Mouse (Mus musculus) liver, postnatal 0 days (tissue): ENCODE results near the gene Pear1. TPM values are rescaled to one million over a fixed set of nuclear protein-coding genes. Genes with fewer than 3 reads are reported as not detected.

Experiments used
- ATAC-seq: fragments of 200-750 bp; cut with Nextera tagmentation; 2 replicates; pipeline ENCODE4 v1.8.0; 2017; ENCODE audit warnings: mild to moderate bottlenecking, moderate library complexity
- DNase-seq: peaks from one replicate; pipeline ENCODE4 v3.0.0-alpha.2; 2016
- H3K27ac ChIP-seq: fragments of 300-500 bp; sonication (generic); 2 replicates; pipeline ENCODE4 v1.5.1; 2014; ENCODE audit warnings: antibody characterized with exemption, moderate library complexity, mild to moderate bottlenecking, low read depth
- H3K27me3 ChIP-seq: fragments of 300-500 bp; sonication (generic); 2 replicates; pipeline ENCODE4 v1.6.1; 2014; ENCODE audit warnings: low read length, control low read depth, mixed read lengths; ENCODE audit not compliant: insufficient read depth
- H3K36me3 ChIP-seq: fragments of 300-500 bp; sonication (generic); replicated peaks from 2 replicates; pipeline ENCODE4 v1.6.1; 2014; ENCODE audit warnings: mild to moderate bottlenecking, control low read depth, low read length, moderate library complexity, mixed read lengths; ENCODE audit not compliant: insufficient read depth
- H3K4me1 ChIP-seq: fragments of 300-500 bp; sonication (generic); 2 replicates; pipeline ENCODE4 v1.6.1; 2014; ENCODE audit warnings: antibody characterized with exemption, mild to moderate bottlenecking, control low read depth; ENCODE audit not compliant: insufficient read depth
- H3K4me2 ChIP-seq: fragments of 300-500 bp; sonication (generic); 2 replicates; pipeline ENCODE4 v1.6.1; 2014; ENCODE audit warnings: low read depth, mild to moderate bottlenecking, low read length, moderate library complexity, mixed read lengths
- H3K4me3 ChIP-seq: fragments of 300-500 bp; sonication (generic); 2 replicates; pipeline ENCODE4 v1.5.1; 2014; ENCODE audit warnings: low read depth, low read length
- H3K9ac ChIP-seq: fragments of 300-500 bp; sonication (generic); replicated peaks from 2 replicates; pipeline ENCODE4 v1.6.1; 2014; ENCODE audit warnings: mild to moderate bottlenecking, moderate library complexity
- H3K9me3 ChIP-seq: fragments of 300-500 bp; sonication (generic); 2 replicates; pipeline ENCODE4 v1.6.1; 2016; ENCODE audit warnings: mild to moderate bottlenecking, control low read depth, low read length, mixed read lengths
- CTCF ChIP-seq: sonication (generic); IDR thresholded peaks from 2 replicates; pipeline ENCODE4 v1.5.1; 2016; ENCODE audit warnings: antibody characterized with exemption, low read depth
- EP300 ChIP-seq: IDR thresholded peaks from 2 replicates; pipeline ENCODE4 v1.6.1; 2016; ENCODE audit warnings: antibody characterized with exemption, low read depth, mild to moderate bottlenecking
- WGBS: fragments of 180-500 bp; shearing (Covaris S2); extraction: QIAGEN DNeasy Blood & Tissue Kit; methylation state at CpG from one replicate; pipeline ENCODE4 v1.1.7; 2014; ENCODE audit not compliant: insufficient replicate concordance; 5-methylcytosine and 5-hydroxymethylcytosine counted together
- polyA plus RNA-seq: library from polyadenylated mRNA; unstranded; fragments of >200 nt; fragmentation: Nextera tagmentation; extraction: Ambion mirVana; gene quantifications from 2 replicates; pipeline ENCODE4 v1.2.1, GENCODE M21; 2015

Pear1 gene
- polyA plus RNA-seq, 1 experiment from 2014 or later, result 5.1 TPM

- Histone ChIP-seq H3K36me3 (no peaks in the 10 kb centered on the region), H3K9me3 (no peaks in the 10 kb centered on the region), H3K9ac (peak overlapping the region; percentile 26; the same call in 1 of the 2 replicates), H3K4me2 (peak overlapping the region; percentile 49), H3K4me3 (0 out of 2 replicates have a peak overlapping the region, but pooled peaks have one; percentile 3), H3K27me3 (no peaks in the 10 kb centered on the region), H3K4me1 (peaks cover 19% of the 10 kb centered on the region), H3K27ac (peak overlapping the region; percentile 75)
- peak; percentile 63 for ATAC-seq
- TF ChIP-seq EP300, result no peak
- TF ChIP-seq CTCF, result no peak
- DNase-seq, result peak; percentile 66
- WGBS, result 22% methylated on average over 10 of the region's 10 CpGs
These were observed 59.0 kb downstream of the Pear1 start for GRCm38 (mm10) chr3:87765091-87765490.

GRCm38 (mm10) chr3:87764506-87764905, 59.6 kb downstream of the Pear1 start:
- H3K27ac ChIP-seq, result peak overlapping the region; percentile 75

GRCm38 (mm10) chr3:87763683-87764289, 60.3 kb downstream of the Pear1 start:
- H3K4me1 ChIP-seq, result peaks cover 15% of the 10 kb centered on the region
- H3K27ac ChIP-seq, result peak overlapping the region; percentile 75
- no peak overlapping the region for H3K9ac ChIP-seq
- peak overlapping the region; percentile 49 for H3K4me2 ChIP-seq
- 34% methylated on average over 13 of the region's 15 CpGs for WGBS
- ATAC-seq, result no peak
- TF ChIP-seq CTCF (no peak), EP300 (no peak)
- no peaks in the 10 kb centered on the region for H3K27me3 ChIP-seq
- peak; percentile 57 for DNase-seq
- no peaks in the 10 kb centered on the region for H3K36me3 ChIP-seq
- H3K9me3 ChIP-seq, result no peaks in the 10 kb centered on the region
- H3K4me3 ChIP-seq, result no peak overlapping the region

More at GRCm38 (mm10) chr3:87764506-87764905, 59.6 kb downstream of the Pear1 start:
- WGBS, result 16% methylated on average over 10 of the region's 10 CpGs
- H3K4me1 ChIP-seq, result peaks cover 19% of the 10 kb centered on the region
- ATAC-seq, result no peak
- no peaks in the 10 kb centered on the region for H3K36me3 ChIP-seq
- DNase-seq, result no peak
- TF ChIP-seq CTCF (no peak), EP300 (no peak)
- peak overlapping the region; percentile 49 for H3K4me2 ChIP-seq
- no peaks in the 10 kb centered on the region for H3K27me3 ChIP-seq
- peak overlapping the region; percentile 26; the same call in 1 of the 2 replicates for H3K9ac ChIP-seq
- no peaks in the 10 kb centered on the region for H3K9me3 ChIP-seq
- H3K4me3 ChIP-seq, result 0 out of 2 replicates have a peak overlapping the region, but pooled peaks have one; percentile 3

- H3K9ac ChIP-seq, result no peak overlapping the region
- 54% methylated on average over 4 of the region's 4 CpGs for WGBS
- H3K4me2 ChIP-seq, result peak overlapping the region; percentile 49
- H3K36me3 ChIP-seq, result no peaks in the 10 kb centered on the region
- peaks cover 13% of the 10 kb centered on the region for H3K4me1 ChIP-seq
- H3K9me3 ChIP-seq, result no peaks in the 10 kb centered on the region
- TF ChIP-seq EP300 (no peak), CTCF (no peak)
- H3K27ac ChIP-seq, result peak overlapping the region; percentile 75
- H3K27me3 ChIP-seq, result no peaks in the 10 kb centered on the region
- H3K4me3 ChIP-seq, result no peak overlapping the region
- ATAC-seq, result no peak
- DNase-seq, result no peak
These were observed 60.9 kb downstream of the Pear1 start for GRCm38 (mm10) chr3:87763202-87763601.

GRCm38 (mm10) chr3:87761408-87762375, 62.4 kb downstream of the Pear1 start:
- H3K4me3 ChIP-seq, result no peak overlapping the region
- no peak overlapping the region for H3K27ac ChIP-seq
- 55% methylated on average over 20 of the region's 20 CpGs for WGBS
- DNase-seq (no peak), ATAC-seq (no peak)
- H3K36me3 ChIP-seq, result no peaks in the 10 kb centered on the region
- H3K9me3 ChIP-seq, result no peaks in the 10 kb centered on the region
- H3K27me3 ChIP-seq, result no peaks in the 10 kb centered on the region
- H3K9ac ChIP-seq, result no peak overlapping the region
- TF ChIP-seq CTCF, result no peak
- TF ChIP-seq EP300, result no peak
- H3K4me2 ChIP-seq, result no peak overlapping the region
- peaks cover 10% of the 10 kb centered on the region for H3K4me1 ChIP-seq

- no peak for ATAC-seq
- 46% methylated on average over 5 of the region's 5 CpGs for WGBS
- no peak overlapping the region for H3K4me2 ChIP-seq
- H3K4me3 ChIP-seq, result no peak overlapping the region
- no peak for DNase-seq
- H3K9me3 ChIP-seq, result no peaks in the 10 kb centered on the region
- no peak overlapping the region for H3K27ac ChIP-seq
- no peak for TF ChIP-seq EP300
- TF ChIP-seq CTCF, result no peak
- H3K27me3 ChIP-seq, result no peaks in the 10 kb centered on the region
- H3K4me1 ChIP-seq, result 0 out of 2 replicates have a peak, but pooled peaks cover 6% of the 10 kb centered on the region
- H3K9ac ChIP-seq, result no peak overlapping the region
- H3K36me3 ChIP-seq, result no peaks in the 10 kb centered on the region; the same call in 1 of the 2 replicates
These were observed 65.5 kb downstream of the Pear1 start for GRCm38 (mm10) chr3:87758641-87759040.
